Mouse (Mus musculus): ENCODE data around the gene Gm11627. TPM values are rescaled to one million over a fixed set of nuclear protein-coding genes. Genes with fewer than 3 reads are reported as not detected.
"Not testable (repeated sequence)": the region's sequence is repeated elsewhere in the genome, so short reads cannot be mapped to it uniquely, and the experiment has no call there.

Gm11627 gene
- total RNA-seq, 1 experiment from 2014 or later = 0.44 TPM

DNA sequence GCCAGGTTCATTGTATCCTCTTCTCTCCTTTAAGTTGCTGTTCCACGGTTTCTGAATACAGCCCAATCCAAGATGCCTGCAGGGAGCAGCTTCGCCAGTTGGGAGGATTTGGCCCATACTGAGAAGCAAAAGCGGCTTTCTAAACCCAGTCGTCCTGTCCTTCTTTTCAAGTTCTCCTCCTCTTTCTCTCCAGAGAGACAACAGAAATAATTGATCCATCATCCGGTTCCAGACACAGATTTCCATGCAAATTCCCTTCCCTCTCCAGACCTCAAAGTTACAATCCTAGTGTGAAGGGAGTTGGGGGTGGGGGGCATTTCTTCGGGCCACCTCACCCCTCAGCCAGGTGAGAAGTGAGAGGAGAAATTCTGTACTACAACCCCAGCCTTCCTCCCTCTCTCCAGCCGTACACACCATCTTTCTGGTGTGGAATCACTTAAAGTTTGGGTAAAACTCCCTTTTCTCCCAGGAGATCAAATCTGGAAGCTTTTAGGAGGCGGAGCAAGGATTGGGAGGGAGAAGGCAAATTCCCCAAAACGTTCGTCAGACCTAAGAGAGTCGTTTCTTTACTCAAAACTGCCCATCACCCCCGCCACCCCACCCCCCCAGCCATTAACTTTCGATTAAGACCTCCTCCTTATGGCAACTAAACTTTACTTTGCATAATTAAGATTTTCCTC, 23.7 kb upstream of the Gm11627 start:
- DNase-seq = peak; percentile 18

DNA sequence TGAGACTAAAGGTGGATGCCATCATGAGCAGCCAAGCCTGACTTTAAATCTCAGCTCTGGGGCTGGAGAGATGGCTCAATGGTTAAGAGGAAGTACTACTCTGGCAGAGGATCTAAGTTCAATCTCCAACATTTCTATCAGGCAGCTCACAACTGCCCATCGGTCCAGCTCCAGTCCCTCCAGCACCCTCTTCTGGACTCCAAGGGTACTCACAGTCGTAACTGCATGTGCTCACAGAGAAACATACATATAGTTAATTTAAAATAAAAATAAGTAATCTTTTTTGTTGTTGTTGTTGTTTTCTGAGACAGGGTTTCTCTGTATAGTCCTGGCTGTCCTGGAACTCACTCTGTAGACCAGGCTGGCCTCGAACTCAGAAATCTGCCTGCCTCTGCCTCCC, 20.7 kb upstream of the Gm11627 start:
- no peak for DNase-seq

DNA sequence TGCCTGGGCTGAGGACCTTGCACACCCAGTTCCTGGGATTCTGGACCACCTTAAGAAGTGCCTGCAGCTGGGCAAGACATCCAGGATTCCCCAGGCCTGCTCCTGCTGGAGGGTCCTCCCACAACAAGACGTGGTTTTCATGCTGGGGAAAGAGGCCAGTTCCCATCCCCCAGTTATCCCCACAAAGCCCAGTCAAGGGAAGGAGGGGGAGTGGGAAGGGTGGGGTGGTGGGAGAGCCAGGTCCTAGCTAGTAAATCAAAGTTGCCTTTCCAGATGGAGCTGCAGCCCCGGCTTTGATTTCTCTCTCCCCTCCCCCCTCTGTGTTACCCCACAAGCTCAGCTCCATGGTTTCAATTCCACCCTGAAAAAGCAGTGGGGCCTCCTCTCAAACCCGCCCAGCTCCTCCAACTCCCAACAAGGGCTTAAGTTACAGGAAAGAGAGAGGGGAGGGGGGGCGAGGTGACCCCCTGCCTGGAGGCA, 16.1 kb upstream of the Gm11627 start:
- DNase-seq = no peak

DNA sequence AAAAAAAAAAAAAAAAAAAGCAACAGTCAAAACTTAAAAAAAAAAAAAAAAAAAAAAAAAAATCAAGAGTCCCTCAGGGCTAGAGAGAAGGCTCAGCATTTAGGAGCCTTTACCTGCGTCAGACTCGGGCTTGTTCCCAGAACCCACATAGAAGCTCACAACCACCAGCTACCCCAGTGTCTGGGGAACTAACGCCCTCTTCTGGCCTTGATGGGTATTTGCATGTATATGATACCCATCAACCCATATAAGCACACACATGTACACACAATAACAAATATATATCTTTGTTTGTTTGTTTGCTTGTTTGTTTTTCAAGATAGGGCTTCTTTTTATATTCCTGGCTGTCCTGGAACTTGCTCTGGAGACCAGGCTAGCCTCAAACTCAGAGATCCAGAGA, 8.3 kb upstream of the Gm11627 start:
- DNase-seq = no peak

DNA sequence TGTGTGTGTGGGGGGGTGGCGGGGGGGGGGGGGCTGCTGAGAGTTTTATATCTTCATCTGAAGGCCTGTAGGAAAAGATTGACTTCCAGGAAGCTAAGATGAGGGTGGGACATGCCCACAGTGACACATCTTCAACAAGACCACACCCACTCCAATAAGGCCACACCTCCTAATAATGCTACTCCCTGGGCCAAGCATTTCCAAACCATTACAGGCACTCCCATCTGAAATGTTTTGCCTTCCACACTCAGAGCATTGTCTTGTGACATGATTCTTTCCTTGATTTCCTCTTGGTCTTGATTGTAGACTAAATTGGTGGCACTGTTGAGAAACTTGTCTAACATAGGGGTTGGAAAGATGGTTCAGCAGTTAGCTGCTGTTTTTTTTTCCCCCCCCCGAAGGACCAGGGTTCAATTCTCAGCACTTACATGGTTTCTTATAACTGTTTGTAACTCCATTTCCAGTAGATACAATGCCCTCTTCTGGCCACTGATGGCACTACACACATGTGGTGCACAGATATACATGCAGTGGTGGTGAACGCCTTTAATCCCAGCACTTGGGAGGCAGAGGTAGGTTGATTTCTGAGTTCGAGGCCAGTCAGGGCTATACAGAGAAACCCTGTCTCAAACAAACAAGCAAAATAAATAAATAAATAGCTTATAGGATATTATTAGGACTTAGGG, 7.3 kb upstream of the Gm11627 start:
- no peak for DNase-seq

DNA sequence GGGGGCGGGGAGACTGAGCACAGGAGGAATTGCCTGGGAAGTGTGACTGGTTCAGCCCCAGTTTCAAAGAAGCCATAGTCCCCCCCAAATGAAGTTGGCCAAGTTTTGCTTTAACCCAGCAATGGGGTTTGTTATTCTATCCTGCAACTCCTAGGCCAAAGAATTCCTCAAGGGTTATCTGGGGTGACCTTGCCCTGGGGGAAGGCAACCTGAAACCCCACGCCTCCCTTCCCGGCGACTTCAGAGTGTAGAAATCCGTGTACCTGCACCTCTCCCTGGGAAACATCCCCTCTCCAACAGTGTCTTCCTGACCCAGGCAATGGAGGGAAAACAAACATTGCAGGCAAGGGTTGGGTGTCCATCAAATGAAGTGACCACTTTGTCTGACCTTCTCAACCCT, 3.5 kb upstream of the Gm11627 start:
- DNase-seq = no peak

DNA sequence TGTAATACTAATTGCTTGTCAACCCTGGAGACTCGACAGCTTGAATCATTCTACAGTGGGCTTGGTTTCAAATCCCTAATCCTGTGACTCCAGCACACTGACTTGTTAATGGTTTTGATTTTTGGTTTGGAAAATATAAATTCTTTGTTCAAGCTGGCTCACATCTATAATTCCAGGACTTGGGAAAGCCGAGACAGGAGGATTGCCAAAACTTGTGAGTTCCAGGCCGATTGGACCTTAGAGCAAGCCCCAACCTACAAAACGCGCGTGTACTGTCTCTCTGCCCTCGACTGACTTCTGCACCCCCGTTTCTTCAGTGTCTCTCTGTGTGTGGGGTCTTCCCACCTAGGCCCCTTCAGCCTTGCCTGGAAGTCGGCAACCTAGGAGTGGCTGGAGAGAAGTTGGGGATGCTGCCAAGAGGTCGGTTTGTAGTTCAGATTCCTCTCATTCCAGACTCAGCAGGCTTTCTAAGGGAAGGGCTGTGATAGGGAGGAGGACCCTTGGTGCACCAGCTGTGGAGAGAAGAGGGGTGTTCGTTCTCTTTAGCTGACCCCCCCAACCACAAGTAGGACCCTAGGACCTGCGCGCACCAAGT, 2.9 kb upstream of the Gm11627 start:
- DNase-seq = no peak

DNA sequence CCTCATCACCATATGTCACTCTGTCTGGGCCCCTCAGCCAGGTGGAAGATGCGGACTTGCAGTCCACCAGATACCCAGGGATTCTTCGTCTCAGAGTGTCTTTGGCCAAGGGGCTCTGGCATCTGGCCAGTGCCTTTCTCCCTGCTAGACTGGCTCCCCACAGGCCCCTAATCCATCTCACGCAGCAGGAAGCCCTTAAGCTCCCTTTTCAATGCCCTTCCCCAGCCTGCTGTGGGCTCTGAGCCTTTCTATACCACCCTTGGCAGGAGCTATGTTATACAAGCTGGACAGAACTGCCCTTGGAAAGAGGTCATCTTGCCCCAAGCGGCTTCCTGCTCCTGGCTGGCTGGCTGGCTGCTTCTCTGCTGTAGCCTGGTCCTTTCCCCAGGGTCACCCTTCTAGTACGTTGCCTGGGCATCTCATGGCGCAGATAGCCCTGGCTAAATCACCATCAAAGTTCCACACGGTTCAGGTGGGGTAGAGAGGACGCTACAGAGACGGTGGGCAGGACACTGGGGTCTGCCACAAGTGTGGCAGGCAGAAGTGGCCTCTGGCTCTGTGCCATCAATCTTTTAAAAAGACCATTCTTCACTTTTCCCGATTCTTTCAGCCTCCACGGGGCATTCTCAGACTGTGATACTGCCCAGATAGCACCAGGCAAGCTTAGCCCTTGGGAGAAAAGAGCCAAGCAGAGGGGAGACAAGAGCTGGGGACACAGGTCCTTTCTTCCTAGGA, 2.2 kb upstream of the Gm11627 start:
- DNase-seq = peak; percentile 24

DNA sequence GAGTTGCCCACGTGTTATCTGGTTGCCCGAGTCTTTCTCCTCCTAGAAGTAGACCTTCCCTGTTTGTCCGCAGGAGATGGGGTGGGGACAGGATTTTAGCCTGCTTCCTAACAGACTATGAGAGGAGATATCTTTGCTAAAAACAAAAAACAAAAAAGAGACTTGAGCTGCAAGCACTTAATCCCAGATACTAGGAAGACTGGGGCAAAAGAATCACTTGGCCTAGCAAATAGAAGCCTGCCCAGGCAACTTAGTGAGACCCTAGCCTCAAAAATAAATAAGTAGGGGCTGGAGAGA, 721 bp upstream of the Gm11627 start:
- DNase-seq = no peak

DNA sequence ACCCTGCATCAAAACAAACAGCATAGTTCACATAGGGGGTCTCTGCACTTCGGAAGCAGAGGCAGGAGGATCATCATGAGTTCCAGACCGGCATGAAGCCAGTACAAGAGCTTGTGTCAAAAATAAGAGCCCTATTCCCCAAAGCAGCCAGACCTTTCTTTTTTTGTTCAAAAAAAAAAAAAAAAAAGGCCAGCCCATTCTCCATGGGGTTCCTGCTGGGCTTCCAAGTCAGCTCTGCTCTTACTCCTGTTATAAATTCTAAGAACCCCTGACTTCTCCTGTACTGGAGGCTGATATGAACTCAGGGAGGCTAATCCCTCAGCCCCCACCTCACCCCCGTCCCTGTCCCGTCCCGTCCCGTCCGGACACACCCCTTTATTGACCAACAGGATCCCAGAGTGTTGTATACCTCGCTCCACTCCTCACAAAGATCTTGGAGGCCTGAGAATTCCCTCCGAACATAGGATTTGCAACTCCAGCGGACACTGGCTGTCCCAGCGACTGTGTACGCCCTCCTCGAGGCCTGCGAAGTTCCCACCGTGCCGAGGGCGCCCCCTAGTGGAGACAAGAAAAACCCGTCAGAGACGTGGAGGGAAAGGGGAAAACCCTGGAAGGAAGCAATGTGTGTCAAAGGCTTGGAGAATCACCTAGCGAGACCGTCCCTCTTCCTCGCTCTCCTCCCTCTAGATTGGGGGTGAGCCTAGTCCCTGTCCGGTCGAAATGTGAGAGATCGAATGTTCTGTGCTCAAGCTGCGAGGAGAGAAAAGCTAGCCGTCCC, 731 bp downstream of the Gm11627 start:
- peak; percentile 93 for DNase-seq

DNA sequence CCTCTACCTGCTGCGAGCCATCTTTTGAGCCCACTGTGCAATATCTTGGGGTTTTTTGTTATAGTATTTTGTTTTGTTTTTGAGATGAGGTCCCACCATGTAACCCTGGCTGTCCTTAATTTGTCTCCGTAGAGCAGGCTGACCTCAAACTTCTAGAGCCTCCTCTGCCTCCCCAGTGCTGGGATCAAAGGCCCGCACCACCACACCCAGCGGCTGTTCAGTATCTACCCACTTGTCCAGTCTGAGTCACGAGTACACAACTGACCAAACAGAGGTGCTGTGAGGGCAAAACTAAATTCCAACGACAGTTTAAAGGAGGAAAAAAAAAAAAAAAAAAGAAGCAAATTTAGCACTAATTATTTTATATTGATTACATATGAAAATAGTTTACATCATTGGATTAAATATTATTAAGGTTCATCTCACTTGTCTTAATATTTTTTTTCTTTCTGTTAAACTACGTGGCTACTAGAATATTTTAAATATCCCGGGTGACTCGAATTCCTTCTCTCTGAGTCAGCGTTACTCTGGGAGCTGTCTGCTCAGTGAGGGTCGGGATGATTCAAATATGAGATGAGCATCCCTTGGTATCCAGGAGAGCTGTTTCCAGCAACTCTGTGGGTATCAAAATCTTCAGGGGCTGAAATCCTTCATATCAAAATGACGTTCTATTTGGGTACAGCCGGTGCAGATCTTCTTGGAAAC, 3.1 kb downstream of the Gm11627 start:
- DNase-seq = no peak

DNA sequence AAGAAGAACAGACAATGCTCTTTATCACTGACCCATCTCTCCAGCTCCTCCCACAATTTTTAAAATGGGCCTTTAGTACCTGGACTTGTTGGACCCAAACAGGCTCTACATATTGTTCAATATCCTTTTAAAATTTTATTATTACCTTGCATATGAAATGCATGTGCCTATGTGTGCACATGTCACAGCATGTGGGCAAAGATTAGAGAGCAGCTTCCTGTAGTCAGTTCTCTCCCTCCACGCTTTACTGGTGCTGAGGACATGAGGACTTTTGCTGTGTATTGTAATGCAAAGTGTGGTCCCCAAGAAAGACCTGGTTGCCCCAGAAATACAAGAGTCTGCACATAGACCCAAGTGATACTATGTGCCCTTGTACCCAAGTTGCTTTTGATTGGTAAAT, 4.2 kb downstream of the Gm11627 start:
- DNase-seq = no peak

DNA sequence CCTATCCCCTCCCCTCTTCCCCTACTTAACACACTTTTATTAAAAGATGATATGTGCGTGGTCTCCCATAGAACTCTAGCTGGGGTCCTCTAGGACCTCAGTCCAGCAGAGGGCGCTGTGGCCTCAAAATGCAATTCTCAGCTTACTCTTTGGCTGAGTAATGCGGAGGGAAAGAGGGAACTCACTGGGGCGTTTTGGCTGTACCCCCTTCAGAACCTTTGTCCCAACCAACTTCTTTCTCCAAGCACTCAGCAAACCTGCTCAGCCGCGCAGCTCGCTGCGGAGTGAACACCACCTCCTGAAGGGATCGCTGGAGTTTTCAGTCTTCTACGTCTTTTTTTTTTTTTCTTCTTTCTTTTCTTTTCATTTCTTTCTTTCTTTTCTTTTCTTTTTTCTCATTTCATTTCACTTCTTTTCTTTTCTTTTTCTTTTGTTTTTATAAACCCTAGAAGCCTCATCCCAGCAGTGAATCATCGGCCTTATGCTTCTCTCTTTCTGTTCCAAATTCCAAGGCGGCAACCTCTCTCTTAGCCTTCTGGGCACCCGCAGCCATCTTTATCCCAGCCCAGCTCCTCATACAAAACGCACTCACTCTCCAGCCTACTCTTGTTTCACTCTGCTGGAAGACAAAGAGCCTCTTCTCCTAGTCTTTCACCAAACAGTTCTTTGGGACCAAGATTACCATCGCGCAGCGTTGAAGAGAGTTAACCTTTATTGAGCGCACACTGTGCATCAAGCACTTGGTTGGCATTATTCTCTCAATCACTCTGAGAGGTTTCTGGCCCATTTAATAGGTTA, 6.2 kb downstream of the Gm11627 start:
- peak; percentile 91 for DNase-seq

DNA sequence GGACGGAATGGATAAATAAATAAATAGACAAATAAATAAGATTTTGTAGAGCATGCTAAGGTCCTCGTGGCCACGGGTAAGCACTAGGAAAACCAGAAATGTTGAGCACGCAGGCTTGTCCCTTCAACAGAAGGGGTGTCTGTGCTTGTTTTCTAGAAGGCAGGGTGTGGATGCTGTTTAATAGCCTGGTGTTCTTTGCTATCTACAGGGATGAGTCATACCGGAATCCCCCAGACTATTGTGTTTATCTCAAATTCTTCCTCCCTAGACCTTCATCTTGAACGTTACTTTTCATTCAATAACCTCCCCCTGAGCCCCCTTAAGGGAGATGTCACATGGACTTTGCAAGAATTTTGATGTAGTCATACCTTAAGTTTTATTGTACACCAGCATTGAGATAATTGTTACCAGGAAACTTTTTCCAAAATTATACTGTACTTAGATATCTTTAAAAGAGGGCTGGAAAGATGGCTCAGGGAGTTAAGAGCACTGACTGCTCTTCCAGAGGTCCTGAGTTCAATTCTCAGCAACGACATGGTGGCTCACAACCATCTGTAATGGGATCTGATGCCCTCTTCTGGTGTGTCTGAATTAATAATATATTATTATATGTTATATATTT, 10.4 kb downstream of the Gm11627 start:
- no peak for DNase-seq

DNA sequence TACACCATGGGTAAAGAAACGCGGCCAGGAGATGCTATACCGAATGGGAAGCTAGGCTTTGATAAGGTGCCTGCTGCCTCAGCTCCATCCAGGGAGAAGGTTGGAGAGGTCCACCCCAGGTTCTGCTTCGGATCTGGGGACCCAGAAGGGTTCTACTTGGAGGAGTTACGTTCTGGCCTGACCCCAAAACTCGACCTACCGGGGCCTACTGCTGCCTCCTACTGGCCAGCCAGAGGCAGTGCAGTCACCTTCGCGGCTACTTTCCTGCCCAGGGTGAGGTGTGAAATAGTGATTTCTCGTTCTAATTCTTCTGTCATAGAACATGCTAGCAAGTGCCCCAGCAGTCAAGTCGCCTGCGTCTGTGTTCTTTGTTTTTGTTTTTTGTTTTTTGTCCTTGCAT, 11.1 kb downstream of the Gm11627 start:
- peak; percentile 12 for DNase-seq

DNA sequence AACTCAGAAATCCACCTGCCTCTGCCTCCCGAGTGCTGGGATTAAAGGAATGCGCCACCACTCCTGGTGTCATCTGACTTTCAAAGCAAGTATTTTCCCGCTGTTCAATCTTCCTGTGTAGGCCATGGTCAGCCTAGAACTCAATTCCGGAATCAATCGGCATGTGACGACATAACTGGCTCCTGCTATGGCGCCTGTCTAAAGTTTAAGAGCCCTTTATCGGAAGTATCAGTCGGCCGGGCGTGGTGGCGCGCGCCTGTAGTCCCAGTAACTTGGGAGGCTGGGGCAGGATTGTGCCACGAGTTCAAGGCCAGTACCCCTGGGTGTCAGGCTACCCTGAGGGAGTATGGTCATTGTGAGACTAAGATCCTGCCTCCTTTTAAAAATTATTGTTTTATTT, 11.5 kb downstream of the Gm11627 start:
- no peak for DNase-seq

DNA sequence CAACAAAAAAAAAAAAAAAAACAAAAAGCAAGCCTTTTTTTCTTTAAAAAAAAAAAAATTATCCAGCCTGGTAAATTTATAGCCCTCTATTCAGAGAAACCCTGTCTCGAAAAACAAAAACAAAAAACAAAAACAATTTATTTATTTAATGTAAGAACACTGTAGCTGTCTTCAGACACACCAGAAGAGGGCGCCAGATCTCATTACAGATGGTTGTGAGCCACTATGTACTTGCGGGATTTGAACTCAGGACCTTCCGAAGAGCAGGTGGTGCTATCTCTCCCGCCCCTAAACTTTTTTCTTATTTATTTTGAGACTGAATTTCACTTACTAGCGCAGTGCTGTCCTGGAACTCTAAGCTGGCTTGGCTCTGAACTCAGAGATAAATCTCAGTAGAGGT, 12.1 kb downstream of the Gm11627 start:
- DNase-seq = no peak

DNA sequence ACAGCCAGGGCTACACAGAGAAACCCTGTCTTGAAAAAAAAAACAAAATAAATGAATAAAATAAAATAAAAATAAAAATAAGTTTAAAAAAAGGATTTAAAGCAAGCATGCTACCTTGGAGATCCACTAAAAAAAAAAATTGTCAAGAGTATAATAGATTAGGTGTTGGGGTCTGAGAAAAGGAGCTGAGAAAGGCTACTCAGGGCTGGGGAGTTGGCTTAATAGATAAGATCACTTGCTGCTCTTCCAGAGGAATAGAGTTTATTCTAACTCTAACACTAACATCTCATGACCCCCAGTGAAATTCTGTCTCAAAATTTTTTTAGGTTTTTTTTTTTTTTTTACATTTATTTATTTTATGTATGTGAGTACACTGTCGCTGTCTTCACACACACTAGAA, 13.0 kb downstream of the Gm11627 start:
- no peak for DNase-seq

DNA sequence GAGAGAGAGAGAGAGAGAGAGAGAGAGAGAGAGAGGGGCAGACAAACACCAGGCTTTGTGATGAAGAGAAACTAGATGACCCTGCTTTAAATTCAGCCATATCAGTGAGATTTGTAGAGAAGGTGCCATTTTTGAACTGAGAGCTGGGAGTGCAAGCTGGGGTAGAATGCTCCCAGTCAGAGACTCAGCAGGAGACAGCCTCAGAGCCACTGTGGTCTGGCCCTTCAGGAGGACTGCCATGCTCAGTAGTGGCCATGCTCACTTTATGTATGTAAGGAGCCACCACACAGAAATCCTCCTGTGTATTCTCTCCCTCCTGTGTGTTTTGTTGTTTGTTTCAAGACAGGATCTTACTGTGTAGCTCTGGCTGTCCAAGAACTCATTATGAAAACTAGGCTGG, 13.5 kb downstream of the Gm11627 start:
- DNase-seq = no peak

DNA sequence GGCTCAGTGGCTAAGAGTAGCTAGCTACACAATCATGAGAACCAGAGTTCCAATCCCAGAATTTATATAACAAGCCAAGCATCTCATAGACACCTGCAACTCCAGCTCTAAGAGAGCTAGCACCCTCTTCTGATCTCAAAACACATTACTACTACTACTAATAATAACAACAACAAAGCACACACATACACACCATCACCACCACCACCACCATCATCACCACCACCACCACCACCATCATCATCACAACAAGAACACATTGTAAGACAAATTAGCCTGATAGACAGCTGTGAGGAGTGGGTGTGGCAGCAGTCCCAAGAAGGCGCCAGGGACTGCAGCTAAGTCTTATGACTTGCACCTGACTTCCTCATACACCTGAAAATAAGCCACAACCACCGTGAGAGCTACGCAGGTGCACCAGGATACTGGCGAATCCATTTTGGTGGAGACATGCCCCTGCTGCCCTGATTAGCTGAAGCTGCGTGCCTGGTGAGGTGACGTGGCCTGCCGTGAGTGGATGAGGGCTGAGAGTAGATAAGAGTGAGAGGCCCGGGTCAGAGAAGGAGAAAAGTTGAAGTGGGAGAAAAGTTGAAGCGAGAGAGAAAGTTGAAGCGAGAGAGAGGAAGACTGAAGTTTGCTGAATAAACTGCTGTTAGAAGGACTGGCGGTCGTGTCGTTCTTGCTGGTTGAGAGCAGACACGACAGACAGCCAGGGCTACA, 14.1 kb downstream of the Gm11627 start:
- DNase-seq = not testable (repeated sequence)

Measured in adrenal gland, postnatal 14 days (tissue).